Mouse (Mus musculus) heart, embryonic 15.5 days (tissue): ENCODE data around the gene Clec11a. TPM values are rescaled to one million over a fixed set of nuclear protein-coding genes. Genes with fewer than 3 reads are reported as not detected.

Experiments used
- ATAC-seq: fragments of 200-750 bp; cut with Nextera tagmentation; replicated peaks from 2 replicates; pipeline ENCODE4 v1.8.0; 2017; ENCODE audit warnings: low read depth, moderate TSS enrichment; ENCODE audit not compliant: insufficient number of reproducible peaks, insufficient read depth, low FRiP score
- H3K27ac ChIP-seq: fragments of 300-500 bp; sonication (generic); 2 replicates; pipeline ENCODE4 v1.5.1; 2015; ENCODE audit warnings: mild to moderate bottlenecking, inconsistent platforms
- H3K27me3 ChIP-seq: fragments of 300-500 bp; sonication (generic); 2 replicates; pipeline ENCODE4 v1.6.1; 2015; ENCODE audit warnings: inconsistent platforms
- H3K36me3 ChIP-seq: fragments of 300-500 bp; sonication (generic); 2 replicates; pipeline ENCODE4 v1.6.1; 2015; ENCODE audit warnings: mild to moderate bottlenecking, inconsistent platforms
- H3K4me1 ChIP-seq: fragments of 300-500 bp; sonication (generic); replicated peaks from 2 replicates; pipeline ENCODE4 v1.6.1; 2015; ENCODE audit warnings: inconsistent platforms
- H3K4me2 ChIP-seq: fragments of 300-500 bp; sonication (generic); 2 replicates; pipeline ENCODE4 v1.6.1; 2015; ENCODE audit warnings: inconsistent platforms, mild to moderate bottlenecking, moderate library complexity
- H3K4me3 ChIP-seq: fragments of 300-500 bp; sonication (generic); 2 replicates; pipeline ENCODE4 v1.5.1; 2015; ENCODE audit warnings: mild to moderate bottlenecking, inconsistent platforms
- H3K9ac ChIP-seq: fragments of 300-500 bp; sonication (generic); 2 replicates; pipeline ENCODE4 v1.6.1; 2015; ENCODE audit warnings: mild to moderate bottlenecking, inconsistent platforms
- H3K9me3 ChIP-seq: fragments of 300-500 bp; sonication (generic); replicated peaks from 2 replicates; pipeline ENCODE4 v1.6.1; 2016; ENCODE audit warnings: inconsistent platforms
- WGBS: fragments of 180-500 bp; shearing (Covaris S2); methylation state at CpG from one replicate; pipeline ENCODE4 v1.1.7; 2015; ENCODE audit warnings: mixed read lengths; 5-methylcytosine and 5-hydroxymethylcytosine counted together
- polyA plus RNA-seq: library from polyadenylated mRNA; unstranded; fragments of >200 nt; fragmentation: Nextera tagmentation; extraction: Ambion mirVana; gene quantifications from 2 replicates; pipeline ENCODE4 v1.2.1, GENCODE M21; 2015

Clec11a gene
- polyA plus RNA-seq, result 1.0 and 2.5 TPM in 2 replicates

DNA sequence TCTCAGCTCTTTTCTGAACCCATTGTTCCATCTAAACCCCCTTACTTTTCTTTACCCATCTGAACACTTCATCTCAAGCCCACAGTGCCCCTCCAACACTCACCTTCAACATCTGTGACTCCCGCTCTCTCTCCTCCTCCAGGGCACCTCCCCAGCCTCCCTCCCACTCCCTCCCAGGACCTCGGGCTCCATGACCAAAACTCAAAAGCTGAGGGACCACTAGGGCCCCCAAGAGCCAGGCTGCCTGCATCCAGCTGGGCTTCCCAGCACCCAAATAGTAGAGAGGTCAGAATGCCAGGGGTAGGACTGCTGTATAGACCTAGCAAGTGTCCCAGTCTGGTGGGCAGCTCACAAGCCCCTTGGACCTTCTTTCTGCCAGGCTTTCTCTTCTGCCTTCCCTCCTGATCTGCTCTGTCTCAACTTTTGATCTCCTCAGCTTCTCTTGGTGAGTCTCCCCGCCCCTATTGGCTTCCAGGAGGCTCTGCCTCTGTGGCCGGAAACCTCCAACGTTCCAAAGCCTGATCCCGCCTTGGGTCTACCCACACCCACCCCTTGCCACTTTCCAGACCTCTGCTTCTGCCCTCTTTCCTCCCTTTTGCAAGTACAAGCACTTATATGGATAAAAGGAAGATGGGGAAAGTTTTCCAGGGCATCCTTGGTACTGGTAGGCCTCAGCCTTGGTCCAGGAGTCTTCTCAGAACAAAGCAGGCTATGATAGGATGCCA is at the start of gene Clec11a:
Gene Clec11a (minus strand): TSS at position 387 of the 725 bp plus-strand sequence.
- H3K27ac ChIP-seq, result peak within 1 kb of the TSS; percentile 26; the same call in 1 of the 2 replicates
- H3K27me3 ChIP-seq, result peaks cover 38% of the 10 kb centered on the region
- peaks cover 25% of the 10 kb centered on the region for H3K4me1 ChIP-seq
- H3K4me3 ChIP-seq, result peak within 1 kb of the TSS; percentile 61
- H3K9me3 ChIP-seq, result no peaks in the 10 kb centered on the region
- no peak for ATAC-seq
- WGBS, result 55% methylated on average over 6 of the region's 6 CpGs
- no peak within 1 kb of the TSS for H3K9ac ChIP-seq
- peak within 1 kb of the TSS; percentile 77 for H3K4me2 ChIP-seq
- H3K36me3 ChIP-seq, result no peaks in the 10 kb centered on the region

DNA sequence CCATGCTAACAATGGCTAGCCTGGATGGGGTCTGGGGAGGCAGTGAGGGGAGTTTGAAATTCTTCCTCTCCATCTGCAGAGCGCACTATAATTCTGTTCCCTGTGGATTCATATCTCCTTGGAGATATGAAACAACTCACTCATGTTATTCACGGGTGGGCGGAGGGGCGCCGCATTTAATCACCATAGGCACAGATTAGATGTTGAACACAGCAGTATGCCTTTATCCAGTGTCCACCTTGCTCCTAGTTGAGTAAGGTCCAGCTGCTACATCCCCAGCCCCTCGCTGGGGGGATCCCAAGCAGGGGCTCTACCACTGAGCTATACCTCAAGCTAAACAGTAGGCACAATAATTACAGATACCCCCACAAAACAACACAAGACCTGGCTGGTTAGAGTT is 48.7 kb upstream of the Clec11a start:
- Histone ChIP-seq H3K4me3 (no peak overlapping the region), H3K9ac (no peak overlapping the region), H3K27ac (no peak overlapping the region), H3K9me3 (no peaks in the 10 kb centered on the region), H3K27me3 (peaks cover 86% of the 10 kb centered on the region), H3K4me1 (peaks cover 60% of the 10 kb centered on the region), H3K36me3 (no peaks in the 10 kb centered on the region), H3K4me2 (no peak overlapping the region)
- ATAC-seq, result no peak
- 70% methylated on average over 6 of the region's 6 CpGs for WGBS

DNA sequence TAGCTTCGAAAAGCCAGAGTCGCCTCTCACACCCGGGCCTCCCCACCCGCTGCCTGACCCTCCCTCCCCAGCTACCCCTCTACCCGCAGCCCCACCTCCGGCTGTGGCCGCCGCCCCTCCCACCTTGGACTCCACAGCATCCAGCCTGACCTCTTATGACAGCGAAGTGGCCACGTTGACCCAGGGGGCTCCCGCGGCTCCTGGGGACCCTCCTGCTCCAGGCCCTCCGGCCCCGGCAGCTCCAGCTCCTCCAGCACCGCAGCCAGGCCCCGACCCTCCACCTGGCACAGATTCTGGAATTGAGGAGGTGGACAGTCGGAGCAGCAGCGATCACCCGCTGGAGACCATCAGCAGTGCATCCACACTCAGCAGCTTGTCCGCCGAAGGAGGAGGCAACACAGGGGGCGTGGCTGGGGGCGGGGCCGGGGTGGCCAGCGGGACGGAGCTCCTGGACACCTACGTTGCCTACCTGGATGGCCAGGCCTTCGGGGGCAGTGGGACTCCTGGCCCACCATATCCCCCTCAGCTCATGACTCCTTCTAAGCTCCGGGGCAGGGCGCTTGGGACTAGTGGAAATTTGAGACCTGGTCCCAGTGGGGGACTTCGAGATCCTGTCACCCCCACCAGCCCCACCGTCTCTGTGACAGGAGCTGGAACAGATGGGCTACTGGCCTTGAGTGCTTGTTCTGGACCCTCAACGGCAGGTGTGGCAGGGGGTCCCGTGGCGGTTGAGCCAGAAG is 47.1 kb upstream of the Clec11a start:
- Histone ChIP-seq H3K4me2 (peak overlapping the region; percentile 29; the same call in 1 of the 2 replicates), H3K27me3 (peaks cover 96% of the 10 kb centered on the region), H3K9me3 (no peaks in the 10 kb centered on the region), H3K27ac (no peak overlapping the region), H3K9ac (no peak overlapping the region), H3K4me1 (peaks cover 48% of the 10 kb centered on the region), H3K4me3 (peak overlapping the region; percentile 25), H3K36me3 (no peaks in the 10 kb centered on the region)
- ATAC-seq, result no peak
- WGBS, result 2% methylated on average over 35 of the region's 35 CpGs

DNA sequence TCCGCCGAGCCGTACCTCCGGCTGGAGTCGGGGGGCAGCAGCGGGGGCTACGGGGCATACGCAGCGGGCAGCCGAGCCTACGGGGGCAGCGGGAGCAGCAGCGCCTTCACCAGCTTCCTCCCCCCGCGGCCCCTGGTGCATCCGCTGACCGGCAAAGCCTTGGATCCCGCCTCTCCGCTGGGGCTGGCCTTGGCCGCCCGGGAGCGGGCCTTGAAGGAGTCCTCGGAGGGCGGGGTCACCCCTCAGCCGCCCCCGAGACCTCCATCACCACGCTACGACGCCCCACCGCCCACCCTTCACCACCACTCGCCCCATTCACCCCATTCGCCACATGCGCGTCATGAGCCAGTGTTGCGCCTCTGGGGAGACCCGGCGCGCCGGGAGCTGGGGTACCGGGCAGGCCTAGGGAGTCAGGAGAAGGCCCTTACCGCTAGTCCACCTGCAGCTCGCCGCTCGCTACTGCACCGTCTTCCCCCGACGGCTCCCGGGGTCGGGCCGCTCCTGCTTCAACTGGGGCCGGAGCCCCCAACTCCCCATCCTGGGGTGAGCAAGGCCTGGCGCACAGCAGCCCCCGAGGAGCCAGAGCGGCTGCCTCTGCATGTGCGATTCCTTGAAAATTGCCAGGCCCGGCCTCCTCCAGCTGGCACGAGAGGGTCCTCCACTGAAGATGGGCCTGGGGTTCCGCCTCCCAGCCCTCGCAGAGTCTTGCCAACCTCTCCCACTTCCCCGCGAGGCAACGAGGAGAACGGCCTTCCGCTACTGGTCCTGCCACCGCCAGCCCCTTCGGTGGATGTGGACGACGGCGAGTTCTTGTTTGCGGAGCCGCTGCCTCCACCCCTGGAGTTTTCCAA is 46.3 kb upstream of the Clec11a start:
- no peak for ATAC-seq
- peak overlapping the region; percentile 25 for H3K4me3 ChIP-seq
- no peaks in the 10 kb centered on the region for H3K36me3 ChIP-seq
- peak overlapping the region; percentile 17; the same call in 1 of the 2 replicates for H3K9ac ChIP-seq
- peaks cover 99% of the 10 kb centered on the region for H3K27me3 ChIP-seq
- peaks cover 43% of the 10 kb centered on the region for H3K4me1 ChIP-seq
- H3K9me3 ChIP-seq, result no peaks in the 10 kb centered on the region
- 2% methylated on average over 68 of the region's 71 CpGs for WGBS
- peak overlapping the region; percentile 29 for H3K4me2 ChIP-seq
- no peak overlapping the region for H3K27ac ChIP-seq

DNA sequence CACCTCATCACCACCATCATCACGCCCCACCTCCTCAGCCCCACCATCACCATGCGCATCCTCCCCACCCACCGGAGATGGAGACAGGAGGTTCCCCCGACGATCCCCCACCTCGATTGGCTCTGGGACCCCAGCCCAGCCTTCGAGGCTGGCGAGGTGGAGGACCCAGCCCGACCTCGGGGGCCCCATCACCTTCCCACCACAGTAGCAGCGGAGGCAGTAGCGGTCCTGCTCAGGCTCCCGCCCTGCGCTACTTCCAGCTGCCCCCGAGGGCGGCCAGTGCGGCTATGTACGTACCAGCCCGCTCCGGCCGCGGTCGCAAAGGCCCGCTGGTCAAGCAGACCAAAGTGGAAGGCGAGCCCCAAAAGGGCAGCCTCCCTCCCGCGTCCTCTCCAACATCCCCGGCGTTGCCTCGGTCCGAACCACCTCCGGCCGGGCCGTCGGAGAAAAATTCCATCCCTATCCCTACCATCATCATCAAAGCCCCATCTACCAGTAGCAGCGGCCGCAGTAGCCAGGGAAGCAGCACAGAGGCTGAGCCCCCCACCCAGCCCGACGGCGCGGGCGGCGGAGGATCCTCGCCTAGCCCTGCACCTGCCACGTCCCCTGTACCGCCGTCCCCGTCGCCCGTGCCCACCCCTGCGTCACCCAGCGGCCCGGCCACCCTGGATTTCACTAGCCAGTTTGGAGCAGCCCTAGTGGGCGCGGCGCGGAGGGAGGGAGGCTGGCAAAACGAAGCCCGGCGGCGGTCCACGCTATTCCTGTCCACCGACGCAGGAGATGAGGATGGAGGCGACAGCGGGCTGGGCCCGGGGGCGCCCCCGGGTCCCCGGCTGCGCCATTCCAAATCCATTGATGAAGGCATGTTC is 45.4 kb upstream of the Clec11a start:
- peak overlapping the region; percentile 29; the same call in 1 of the 2 replicates for H3K4me2 ChIP-seq
- H3K27me3 ChIP-seq, result peaks cover 98% of the 10 kb centered on the region
- no peaks in the 10 kb centered on the region for H3K9me3 ChIP-seq
- peak overlapping the region; percentile 17; the same call in 1 of the 2 replicates for H3K9ac ChIP-seq
- H3K4me3 ChIP-seq, result peak overlapping the region; percentile 25; the same call in 1 of the 2 replicates
- no peak overlapping the region for H3K27ac ChIP-seq
- 7% methylated on average over 61 of the region's 71 CpGs for WGBS
- no peak for ATAC-seq
- peaks cover 35% of the 10 kb centered on the region for H3K4me1 ChIP-seq
- H3K36me3 ChIP-seq, result no peaks in the 10 kb centered on the region

DNA sequence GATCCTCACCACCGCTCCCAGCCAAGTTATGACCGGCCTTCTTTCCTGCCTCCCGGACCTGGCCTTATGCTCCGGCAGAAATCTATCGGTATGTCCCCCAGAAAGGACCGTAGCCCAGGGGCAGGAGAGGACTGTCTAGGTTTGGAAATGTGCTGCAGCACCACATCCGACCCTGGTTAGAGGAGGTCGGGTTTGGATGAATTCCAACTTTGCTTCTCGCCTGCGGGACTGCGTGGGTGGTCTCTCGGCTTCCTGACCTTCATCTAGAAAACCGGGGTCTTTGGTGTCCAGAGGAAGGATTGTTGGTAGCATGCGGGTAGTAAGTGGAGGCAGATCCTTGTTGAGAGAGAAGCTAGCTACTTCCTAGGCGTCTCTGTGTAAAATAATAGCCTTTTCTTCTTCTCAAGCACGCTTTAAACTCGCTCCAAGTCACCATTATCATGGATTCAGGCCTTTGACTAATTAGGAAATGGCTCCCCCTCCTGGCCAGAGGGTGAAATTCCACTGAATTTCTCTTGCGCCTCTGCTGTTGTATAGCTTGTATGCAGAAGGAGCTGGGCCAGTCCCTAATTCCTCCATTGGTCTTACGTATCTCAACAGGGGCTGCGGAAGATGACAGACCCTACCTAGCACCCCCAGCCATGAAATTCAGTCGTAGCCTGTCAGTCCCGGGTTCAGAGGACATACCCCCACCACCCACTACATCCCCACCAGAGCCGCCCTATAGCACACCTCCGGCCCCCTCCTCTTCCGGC is 44.4 kb upstream of the Clec11a start:
- H3K27ac ChIP-seq, result no peak overlapping the region
- H3K9me3 ChIP-seq, result no peaks in the 10 kb centered on the region
- H3K4me1 ChIP-seq, result peaks cover 28% of the 10 kb centered on the region
- peaks cover 93% of the 10 kb centered on the region for H3K27me3 ChIP-seq
- peak overlapping the region; percentile 28 for H3K4me3 ChIP-seq
- ATAC-seq, result 0 out of 2 replicates have a peak, but pooled peaks have one; percentile 2
- H3K36me3 ChIP-seq, result no peaks in the 10 kb centered on the region
- peak overlapping the region; percentile 39; the same call in 1 of the 2 replicates for H3K9ac ChIP-seq
- H3K4me2 ChIP-seq, result peak overlapping the region; percentile 60
- 5% methylated on average over 25 of the region's 25 CpGs for WGBS

DNA sequence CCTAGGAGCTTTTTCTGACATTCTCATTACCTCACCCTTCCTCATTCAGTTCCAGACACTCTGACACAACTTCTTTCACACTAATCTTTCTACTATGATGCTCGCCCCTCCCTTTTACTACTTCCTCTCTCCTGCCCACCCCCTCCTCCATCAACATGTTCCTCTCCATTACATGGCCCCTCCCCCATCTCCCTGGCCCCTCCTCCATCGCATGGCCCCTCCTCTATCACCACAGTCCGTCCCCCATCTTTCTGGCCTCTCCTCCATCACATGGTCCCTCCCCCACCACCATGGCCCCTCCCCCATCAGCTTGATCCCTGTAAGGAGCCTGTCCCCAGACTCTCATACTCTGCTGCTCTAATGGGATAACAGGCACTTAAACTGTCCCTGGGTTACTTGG is 42.3 kb upstream of the Clec11a start:
- no peak for ATAC-seq
- no peak overlapping the region for H3K4me3 ChIP-seq
- no peaks in the 10 kb centered on the region for H3K36me3 ChIP-seq
- peaks cover 86% of the 10 kb centered on the region for H3K27me3 ChIP-seq
- H3K4me2 ChIP-seq, result no peak overlapping the region
- H3K4me1 ChIP-seq, result peaks cover 27% of the 10 kb centered on the region
- no peak overlapping the region for H3K27ac ChIP-seq
- no peak overlapping the region for H3K9ac ChIP-seq
- 14% methylated on average over 3 of the region's 3 CpGs for WGBS
- no peaks in the 10 kb centered on the region for H3K9me3 ChIP-seq

DNA sequence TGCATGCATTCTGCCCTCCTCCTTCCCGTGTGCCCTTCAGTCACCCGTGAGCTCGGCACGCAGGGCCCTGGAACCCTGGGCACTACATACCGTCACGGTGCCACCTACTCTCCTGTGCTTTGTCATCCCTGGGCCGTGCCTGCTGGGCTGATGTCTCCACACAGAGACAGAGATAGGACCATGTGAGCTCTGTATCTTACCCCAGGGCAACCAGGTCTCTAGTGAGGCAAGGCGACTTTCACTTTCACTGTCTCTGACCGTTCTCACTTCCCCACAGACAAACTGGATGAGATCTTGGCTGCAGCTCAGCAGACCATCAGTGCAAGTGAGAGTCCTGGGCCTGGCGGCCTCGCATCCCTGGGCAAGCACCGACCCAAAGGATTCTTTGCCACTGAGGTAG is 37.9 kb upstream of the Clec11a start:
- H3K4me2 ChIP-seq, result no peak overlapping the region
- H3K9ac ChIP-seq, result no peak overlapping the region
- H3K4me1 ChIP-seq, result peaks cover 12% of the 10 kb centered on the region
- WGBS, result 54% methylated on average over 12 of the region's 12 CpGs
- ATAC-seq, result no peak
- H3K27me3 ChIP-seq, result peaks cover 81% of the 10 kb centered on the region
- no peak overlapping the region for H3K4me3 ChIP-seq
- no peak overlapping the region for H3K27ac ChIP-seq
- no peaks in the 10 kb centered on the region for H3K36me3 ChIP-seq
- no peaks in the 10 kb centered on the region for H3K9me3 ChIP-seq

DNA sequence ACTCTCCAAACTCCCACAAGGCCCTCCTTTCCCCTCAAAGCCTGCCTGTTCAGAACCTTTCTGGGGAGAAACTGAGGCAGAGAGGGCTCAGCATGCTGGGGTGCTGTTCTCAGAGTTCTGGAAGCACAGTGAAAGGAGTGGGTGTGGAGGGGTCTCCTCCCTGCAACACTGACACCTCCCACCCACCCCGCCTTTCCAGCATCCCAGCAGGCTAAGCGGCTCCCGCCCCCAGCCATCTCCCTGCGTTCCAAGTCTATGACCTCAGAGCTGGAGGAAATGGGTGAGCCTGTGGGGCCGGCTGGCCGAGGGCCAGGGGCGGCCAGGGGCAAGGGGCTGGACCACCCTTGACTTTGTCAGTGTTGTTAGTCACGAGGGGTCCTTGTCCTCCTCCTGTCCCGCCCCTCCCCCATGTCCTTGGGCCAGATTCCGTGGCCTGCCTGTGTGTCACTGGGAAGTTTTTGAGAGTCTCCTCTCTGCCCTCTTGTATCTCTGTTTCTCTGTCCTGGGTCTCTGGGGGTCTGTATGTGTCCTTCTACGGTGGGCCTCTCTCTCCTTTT is 36.8 kb upstream of the Clec11a start:
- ATAC-seq, result no peak; the same call in 1 of the 2 replicates
- Histone ChIP-seq H3K9ac (peak overlapping the region; percentile 10; the same call in 1 of the 2 replicates), H3K4me3 (no peak overlapping the region), H3K36me3 (no peaks in the 10 kb centered on the region), H3K4me1 (peaks cover 12% of the 10 kb centered on the region), H3K27ac (no peak overlapping the region), H3K4me2 (peak overlapping the region; percentile 2; the same call in 1 of the 2 replicates), H3K27me3 (peaks cover 81% of the 10 kb centered on the region), H3K9me3 (no peaks in the 10 kb centered on the region)
- 12% methylated on average over 11 of the region's 11 CpGs for WGBS
